ENCODE assay signal across 20 mouse cellular contexts in the genomic region with DNA sequence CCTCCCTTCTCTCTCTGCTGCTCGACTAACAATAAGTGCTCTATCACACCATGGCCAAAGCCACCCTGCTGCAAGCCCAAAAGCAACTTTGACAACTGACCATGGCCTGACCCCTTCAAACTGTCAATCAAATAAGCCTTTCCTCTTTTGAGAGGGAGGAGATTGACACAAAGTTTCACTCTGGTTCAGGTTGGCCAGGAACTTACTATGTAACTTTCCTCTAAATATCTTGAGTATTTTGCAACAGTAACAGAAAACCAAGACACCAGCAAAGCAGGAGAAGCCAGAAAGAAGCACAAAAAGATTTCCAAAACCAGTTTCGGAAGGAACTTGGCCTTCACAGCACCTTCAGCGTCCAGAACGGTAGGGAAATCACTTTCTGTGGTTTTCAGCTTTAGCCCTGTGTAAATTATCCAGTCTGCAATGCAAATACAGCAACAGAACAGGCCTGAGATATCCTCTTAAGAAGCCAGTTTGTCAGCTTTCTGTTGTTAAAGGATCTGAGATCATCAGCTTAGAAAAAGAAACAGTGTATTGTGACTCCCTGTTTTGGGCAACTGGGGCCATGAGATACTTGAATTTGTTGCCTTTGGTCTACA. TPM values are rescaled to one million over a fixed set of nuclear protein-coding genes. Genes with fewer than 3 reads are reported as not detected.
A peak's percentile ranks its signal among the peaks of the same experiment; 100 is the strongest.
DNase-seq lines count a peak whose midpoint lies in the region; ATAC-seq and TF ChIP-seq lines count a peak whose summit lies in the region.
"Had no signal": no experiment of that assay in that cellular context is flagged by ENCODE, and none has a peak within 500 bp of the region (broad histone marks: within the 10 kb centered on the region; RNA-seq: fewer than 3 reads in every experiment).

No protein-coding gene starts in this region.

- peak; percentile 29; the same call in 1 of the 2 replicates for ATAC-seq in megakaryocyte progenitor cell, adult 5-6 weeks (replicated peaks; ENCODE audit: poor library complexity)
- no peak for ATAC-seq in cerebellum, adult (ENCODE audit: insufficient number of reproducible peaks, low FRiP score, low TSS enrichment)
- ATAC-seq: forebrain, embryonic 15.5 days had no signal

- intact Hi-C loops in gastrocnemius, adult 2 months (cut with DNase I), result no loop called here

- H3K27ac ChIP-seq in gastrocnemius, adult 2 months, result peak overlapping the region; percentile 65
- H3K27ac ChIP-seq: forebrain, embryonic 15.5 days; heart, adult 2 months; hindbrain, embryonic 15.5 days; limb, embryonic 12.5 days; liver, embryonic 13.5 days; macrophage had no signal

- TF ChIP-seq CTCF in gastrocnemius, adult 2 months (IDR thresholded peaks at IDR 0.05), result no peak

- no peak for DNase-seq in gastrocnemius, adult 2 months
- no peak for DNase-seq in gastrocnemius, adult 8-10 months (ENCODE audit: low spot score in 2 of 2)
- DNase-seq in testis, postnatal 14 days (ENCODE audit: low spot score), result peak; percentile 58
- DNase-seq in testis, postnatal 10 days (ENCODE audit: low spot score), result no peak
- DNase-seq in heart, adult 8-10 months (ENCODE audit: low spot score), result no peak
- DNase-seq in cerebellum, adult 18-20 months, result no peak
- DNase-seq: adrenal gland, adult 8-10 months; cerebellum, adult 9-10 months; gastrocnemius, postnatal 25 days; heart, adult 2 months; kidney, adult 9 months; kidney, postnatal 25 days; liver, embryonic 13.5 days; thymus, postnatal 14 days had no signal

- H3K4me3 ChIP-seq in gastrocnemius, adult 2 months, result no peak overlapping the region
- H3K4me3 ChIP-seq: forebrain, embryonic 15.5 days; heart, adult 2 months; hindbrain, embryonic 15.5 days; limb, embryonic 12.5 days; liver, embryonic 13.5 days had no signal

RNA-seq across cellular contexts. Expression of gene Txndc5, which starts 6.5 kb away (rescaled TPM):
- total RNA-seq in gastrocnemius, adult 2 months (2021), result 10 to 100 TPM; 22.1 to 35.0 TPM
- total RNA-seq in gastrocnemius, adult 8-10 months (2022), result 10 to 100 TPM; 25.2 to 36.1 (median 28.2) TPM
- total RNA-seq in megakaryocyte progenitor cell, adult 5-6 weeks (2015), result 58.2 and 58.3 TPM in 2 replicates
- 56.3 and 67.4 TPM in 2 replicates for total RNA-seq in megakaryocyte progenitor cell, adult 5-6 weeks (2017)
- total RNA-seq in heart, adult 8-10 months (2022), result 10 to 100 TPM; 31.4 to 37.3 (median 34.8) TPM
